Mouse (Mus musculus) mesoderm, embryonic 11.5 days (tissue): ENCODE measurements around the gene Klhl33.
"Not testable (repeated sequence)": the region's sequence is repeated elsewhere in the genome, so short reads cannot be mapped to it uniquely, and the experiment has no call there.

ENCODE experiments used
- DNase-seq: peaks from one replicate; pipeline ENCODE4 v3.0.0-alpha.2; 2012; ENCODE audit warnings: low read depth, low spot score

Klhl33 gene

DNA sequence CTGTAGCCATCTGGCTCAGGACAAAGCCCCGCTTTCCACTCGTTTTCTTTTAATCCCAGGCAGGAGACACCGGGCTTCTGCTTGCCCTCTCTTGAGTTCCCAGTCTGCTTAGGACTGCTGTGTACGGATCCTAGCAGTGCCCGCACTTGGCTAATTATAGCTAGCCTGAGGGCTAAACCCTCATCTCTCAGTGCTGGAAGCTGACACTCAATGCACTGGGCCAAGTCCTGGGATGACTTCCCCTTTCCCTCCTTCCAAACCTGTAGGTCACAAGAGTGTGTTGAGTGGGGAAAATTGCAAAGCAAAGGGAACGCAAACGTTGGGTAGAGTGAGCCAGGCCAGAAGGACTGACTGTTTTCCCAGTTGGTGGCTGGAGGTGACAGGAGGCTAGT is at the start of gene Klhl33:
Gene Klhl33, minus strand, starts transcription at position 134 of the 392 bp plus-strand sequence.
- DNase-seq = peak; percentile 16

DNA sequence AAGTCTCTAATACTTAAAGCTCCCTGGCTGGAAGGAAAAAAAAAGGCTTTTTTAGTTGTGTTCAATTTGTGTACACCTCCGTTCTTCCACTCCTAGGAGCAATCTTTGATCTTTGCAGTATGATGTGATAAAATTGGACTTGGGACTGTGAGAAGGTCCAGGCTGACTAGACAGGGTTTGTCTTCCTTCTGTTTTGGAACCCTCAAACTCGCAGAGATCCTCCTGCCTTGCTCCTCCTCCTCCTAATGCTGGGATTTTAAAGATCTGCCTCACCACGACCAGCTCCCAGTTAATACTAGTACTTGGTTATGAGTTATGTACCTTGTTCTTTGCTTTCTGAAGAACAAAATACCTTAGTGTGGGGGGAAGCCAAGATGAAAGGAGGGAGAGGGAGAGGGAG is 48.2 kb upstream of the Klhl33 start:
- DNase-seq = not testable (repeated sequence)

DNA sequence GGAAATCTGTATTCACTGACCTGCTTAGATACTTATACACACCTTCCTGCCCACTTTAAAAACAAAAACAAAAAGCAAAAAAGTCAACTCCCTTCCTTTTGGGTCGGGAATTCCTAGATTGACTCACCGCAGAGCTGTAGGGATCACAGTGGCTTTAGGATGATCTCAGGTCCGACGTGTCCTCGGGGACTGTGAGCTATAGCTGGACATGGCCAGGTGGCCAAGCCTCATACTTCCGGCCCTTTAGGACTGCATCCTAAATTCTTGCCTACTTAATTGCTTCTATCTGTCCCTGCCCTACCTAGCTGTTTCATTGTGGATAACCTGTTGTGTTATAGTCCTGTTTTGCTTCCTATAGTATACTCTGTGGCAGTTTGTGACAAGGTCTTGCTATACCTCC is 47.8 kb upstream of the Klhl33 start:
- DNase-seq = not testable (repeated sequence)

DNA sequence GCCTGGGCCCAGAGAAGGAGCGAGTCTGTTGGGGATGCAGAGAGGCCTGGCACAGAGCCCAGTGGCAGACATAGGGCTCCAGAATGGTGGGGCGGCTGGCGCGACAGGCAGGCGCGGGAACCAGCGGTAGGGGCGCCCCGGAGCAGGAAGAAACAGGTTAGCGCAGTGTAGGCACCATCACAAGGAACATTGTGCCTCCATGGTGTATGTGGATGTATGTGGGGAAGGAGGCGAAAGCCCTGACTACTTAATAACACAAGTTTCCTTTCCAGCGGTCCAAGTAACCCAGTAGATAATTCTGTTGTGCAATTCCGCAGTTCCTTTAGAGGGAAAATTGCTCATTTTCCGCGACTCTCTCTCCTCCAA is 47.3 kb upstream of the Klhl33 start:
- not testable (repeated sequence) for DNase-seq

DNA sequence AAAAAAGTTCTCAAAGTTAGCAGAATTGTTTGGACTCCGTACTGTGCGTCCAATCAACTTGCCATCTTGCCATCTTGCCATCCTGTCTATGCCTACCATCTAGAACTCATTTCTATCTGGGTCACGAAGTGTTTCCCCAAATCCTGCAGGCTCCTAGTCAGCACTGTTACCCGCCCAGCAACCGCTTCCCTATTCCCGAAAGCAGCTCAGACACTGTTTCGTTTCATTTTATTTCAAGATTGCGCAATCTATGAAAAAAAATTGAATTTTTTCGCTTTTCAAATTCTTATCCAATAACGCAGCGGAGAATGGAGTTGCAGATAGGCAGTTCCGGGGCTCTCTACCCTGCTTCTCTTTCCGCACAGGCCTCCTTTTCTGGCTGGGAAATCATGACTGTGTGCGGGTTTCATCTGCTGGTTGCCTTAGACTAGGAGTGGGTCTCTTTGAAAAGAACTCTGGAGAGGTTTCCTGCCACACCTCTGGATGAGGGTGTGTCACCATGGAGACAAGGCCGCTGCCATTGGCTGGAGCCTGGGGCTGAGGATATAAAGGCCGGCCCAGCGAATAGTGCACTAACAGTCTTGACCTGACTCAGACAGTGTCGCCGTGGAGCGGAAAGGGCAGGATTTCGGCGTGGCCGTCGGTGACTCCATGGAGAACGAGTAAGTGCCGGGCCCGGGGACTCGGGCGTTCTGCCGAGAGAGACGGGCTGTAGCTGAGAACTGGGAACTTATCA is 46.8 kb upstream of the Klhl33 start, which contains the start of gene Gm49342:
Gene Gm49342, plus strand, starts transcription at position 586 of the 736 bp plus-strand sequence.
- DNase-seq = peak; percentile 92

DNA sequence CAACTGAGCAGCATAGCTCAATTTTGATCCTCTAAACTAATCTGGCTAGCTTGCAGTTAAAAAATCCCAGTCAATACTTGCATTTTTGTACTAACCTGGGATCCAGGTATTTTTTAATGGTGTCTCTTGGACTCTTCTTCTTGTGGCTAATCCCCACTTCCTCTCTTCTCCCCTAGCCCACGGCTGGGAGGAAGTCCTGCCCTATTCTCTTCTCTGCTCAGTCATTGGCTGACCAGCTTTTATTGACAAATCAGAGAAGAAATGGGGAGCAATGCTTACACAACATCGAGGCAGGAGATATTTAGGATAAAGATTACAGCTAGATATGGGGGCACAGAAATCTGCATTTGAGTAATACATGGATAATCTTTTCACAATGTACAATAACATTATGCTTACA is 41.6 kb upstream of the Klhl33 start:
- no peak for DNase-seq

DNA sequence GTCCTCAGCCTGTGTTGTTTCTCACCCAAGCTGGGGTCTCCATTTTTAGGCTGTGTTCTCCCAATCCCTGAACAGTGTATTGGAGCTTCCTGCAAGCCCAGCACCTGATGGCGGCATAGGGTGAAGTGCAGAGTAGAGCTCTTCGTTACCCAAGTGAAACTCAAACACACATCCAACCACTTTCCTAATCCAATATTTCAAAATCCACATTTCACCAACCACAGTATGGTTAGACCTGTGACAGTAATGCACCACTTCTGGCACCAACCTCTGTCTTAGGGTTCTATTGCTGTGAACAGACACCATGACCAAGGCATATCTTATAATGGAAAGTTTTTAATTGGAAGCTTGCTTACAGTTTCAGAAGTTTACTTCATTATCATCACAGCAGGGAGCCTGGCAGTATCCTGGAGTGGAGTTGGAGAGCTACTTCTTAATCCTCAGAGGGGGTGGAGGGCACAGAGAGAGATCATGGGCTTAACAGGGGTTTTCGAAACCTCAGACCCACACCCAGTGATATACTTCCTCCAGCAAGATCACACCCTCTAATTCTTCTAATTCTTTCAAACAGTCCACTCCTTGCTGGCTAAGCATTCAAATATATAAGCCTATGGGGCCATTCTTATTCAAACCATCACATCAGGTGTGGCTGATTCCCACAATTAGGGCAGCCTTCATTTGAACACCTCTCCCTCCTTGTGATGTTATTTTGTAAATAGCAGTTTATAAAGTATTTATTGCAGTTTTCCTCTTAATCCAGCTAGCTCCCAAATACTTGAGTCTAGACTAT is 41.0 kb upstream of the Klhl33 start:
- DNase-seq = no peak

DNA sequence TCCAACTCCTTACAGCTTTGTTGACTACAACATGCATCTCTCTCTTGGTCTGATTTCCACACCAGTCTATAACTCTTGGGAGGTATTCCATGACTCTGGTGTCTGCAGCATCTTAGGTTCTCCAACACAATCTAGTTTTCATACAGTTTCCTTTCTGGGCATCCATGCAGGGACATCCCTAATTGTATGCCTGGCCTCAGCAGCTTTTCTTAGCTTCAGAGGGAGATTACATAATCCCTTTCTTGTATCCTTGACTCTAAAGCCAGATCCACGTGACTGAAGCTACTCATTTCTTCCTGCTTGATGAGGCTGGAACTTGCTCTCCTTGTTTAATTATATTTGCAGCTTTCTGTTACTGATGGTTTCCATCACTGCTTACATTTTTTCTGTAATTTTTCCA is 39.3 kb upstream of the Klhl33 start:
- DNase-seq = no peak

DNA sequence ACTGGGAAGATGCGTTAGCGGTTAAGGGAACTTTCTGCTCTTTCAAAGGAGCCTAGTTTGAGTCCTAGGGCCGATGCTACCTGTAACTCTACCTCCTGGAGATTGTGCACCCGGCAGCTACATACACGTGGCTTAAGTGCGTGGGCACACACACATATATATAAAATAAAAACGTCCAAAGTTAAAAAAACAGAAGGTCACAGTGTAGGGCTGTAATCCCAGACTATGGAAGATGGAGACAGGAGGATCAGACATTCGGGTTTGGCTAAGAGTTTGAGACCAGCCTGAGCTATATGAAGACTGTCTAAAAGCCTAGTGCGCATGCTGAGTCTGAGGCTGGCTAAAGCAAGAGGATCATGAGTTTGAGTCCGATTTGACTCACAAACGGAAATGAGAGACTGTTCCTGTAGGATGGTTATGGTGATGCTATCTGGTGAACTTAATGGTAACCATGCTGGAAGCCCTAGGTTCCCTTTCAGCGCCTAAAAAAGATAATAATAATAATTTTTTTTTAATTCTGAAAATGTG is 34.2 kb upstream of the Klhl33 start:
- DNase-seq = no peak

DNA sequence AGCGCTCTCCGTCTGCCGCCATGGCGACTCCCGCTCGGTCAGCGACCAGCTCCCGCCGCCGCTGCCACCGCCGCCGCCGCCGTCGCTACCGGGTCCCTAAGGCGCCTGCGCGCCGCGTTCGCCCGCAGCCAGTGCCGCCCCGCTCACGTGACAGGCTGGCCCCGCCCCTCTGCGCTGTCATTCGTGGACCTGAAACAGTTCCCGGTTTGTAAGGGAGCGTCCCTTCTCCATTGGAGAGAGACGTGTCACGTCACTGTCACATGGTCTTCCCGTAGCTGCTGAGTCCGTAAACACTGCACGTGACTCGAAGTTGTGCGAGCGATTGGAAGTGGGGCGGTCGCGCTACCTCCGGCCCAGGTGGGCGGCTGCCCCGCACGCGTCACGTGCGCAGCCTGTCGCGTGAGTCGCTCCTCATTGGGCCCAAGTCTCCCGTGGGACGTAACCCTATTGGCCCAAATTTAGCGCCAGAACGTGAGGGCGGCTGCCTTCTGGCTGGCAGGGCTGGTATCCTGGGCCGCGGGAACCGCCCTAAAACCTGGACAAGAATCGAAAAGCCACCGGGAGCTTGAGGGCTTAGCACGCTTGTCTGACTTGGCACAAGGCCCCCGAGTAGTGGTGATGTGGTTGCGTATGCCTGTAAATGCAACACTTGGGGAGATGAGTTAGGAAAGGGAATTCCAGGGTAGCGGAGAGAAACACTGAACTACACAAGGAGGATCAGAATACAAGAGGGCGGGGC is 33.6 kb upstream of the Klhl33 start, which contains the start of the genes Pip4p1 and Pnp:
Gene Pip4p1, minus strand, starts transcription at position 103 of the 739 bp plus-strand sequence.
Gene Pnp, plus strand, starts transcription at position 329 of the 739 bp plus-strand sequence.
- peak; percentile 100 for DNase-seq

DNA sequence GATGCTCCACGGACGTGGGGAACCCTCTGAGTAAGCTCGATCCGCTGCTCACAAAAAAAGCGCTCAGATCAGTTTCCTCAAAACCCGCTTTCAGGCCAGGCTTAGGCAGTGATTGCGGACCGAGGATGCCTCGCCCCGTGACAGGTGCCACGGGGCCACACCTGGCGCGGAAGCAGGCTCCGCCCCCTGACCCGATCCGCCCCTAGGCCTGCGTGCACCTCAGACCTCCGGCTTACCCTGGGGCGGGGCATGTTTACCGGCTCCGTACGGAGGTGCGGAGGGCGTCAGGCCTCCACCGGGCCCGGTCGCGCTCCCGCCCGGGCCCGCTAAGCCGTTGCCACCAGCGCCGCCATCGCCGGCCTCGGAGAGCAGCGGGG is 33.1 kb upstream of the Klhl33 start:
- no peak for DNase-seq

DNA sequence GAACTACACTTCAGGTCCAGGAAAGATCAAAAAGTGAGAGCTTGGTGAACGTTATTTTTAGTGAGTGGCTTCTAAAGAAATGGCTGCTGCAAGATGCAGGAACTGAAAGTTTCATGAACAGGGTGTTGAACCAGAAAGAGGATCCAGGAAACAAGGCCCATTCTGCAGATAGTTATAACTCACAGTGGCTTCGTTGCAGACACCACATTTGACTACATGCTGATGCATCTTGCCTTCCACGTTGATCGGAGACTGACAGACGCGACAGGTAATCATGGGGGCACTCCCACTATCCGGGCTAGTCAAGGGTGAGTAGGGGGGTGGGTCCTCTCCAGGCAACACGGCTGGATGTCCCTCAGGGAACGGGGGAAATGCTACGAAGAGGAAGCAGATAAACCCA is 32.6 kb upstream of the Klhl33 start:
- DNase-seq = no peak

DNA sequence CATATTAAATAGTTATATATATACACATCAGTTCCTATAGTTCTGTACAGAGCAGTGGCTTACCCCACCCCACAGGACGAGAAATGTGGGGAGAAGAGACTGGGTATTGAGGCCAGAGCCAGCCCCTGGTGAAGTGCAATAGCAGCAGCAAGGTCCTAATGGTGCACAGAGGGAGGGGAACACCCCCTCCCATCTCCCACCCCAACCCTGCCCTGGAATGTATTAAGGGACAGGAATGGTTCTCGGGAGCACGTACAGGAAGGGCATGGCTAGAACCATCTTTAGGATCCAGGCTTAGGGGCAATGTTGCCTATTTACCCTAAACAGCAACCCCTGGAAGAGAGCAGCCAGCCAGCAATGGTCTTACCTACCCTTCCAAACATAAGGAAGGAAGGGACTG is 30.1 kb upstream of the Klhl33 start:
- DNase-seq = no peak

DNA sequence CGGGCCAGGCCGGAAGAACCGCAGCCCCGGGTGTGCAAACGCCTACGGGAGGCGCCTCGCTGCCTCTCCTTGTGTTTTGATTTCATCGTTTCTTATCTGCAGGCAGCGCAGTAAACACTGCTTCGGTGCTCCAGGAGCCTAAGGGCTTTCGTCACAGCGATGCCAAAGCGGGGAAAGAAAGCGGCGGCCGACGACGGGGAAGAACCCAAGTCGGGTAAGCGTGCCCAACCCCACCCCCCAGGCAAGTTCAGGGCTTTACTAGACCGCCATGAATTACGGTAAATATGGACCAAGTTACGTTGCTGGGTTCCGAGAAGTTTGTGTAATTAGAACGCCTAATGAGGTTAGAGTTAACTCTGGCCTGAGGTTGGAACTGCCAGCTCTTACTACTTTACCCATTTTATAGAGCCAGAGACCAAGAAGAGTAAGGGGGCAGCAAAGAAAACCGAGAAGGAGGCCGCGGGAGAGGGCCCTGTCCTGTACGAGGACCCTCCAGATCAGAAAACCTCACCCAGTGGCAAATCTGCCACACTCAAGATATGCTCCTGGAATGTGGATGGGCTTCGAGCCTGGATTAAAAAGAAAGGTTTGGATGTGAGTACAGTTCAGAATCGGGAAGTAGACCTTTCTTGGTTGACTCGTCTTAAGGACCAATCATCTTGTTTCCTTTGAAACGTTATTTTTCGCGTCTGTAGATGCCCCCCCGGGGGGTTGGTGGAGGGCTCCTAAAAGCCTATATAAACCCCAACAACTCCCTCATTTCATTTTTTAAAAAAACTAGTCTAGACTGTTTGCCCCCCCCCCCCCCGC is 28.0 kb upstream of the Klhl33 start:
- no peak for DNase-seq

DNA sequence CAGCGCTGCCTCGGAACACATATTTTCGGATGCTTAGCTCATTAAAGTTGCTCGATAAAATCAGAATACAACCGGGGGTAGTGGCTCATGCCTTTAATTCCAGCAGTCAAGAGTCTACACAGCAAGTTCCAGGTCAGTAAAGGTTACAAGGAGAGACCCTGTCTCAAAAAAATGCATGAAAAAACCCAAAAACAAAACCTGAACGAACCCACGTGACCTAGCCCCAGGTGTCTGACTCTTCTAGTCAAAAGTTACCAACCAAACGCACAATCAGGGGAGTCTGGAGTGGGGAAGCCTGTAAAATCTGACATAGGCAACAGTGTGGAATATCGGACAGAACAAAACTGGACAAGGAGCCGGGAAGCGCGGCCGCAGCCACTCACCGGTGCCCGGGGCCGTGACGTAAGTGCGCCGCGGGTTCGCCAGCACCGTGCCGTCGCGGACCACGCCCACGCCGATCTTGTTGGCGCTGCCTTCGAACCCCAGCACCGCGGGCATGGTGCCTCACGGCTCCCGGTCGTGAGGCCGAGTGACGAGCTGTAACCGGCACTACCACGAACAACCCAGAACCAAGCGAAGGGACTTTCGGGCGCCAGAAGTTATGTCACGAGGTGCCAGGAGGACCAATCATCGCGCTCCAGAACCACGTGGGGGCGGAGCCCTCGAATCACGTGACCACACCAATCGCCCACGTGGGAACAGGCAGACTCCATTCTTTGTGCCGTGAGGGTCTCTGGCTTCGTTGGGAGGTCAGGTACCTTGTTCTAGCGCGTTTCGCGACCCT is 27.2 kb upstream of the Klhl33 start, which contains the start of the genes Osgep and Apex1:
Gene Osgep, minus strand, starts transcription at position 613 of the 784 bp plus-strand sequence.
Gene Apex1, plus strand, starts transcription at position 688 of the 784 bp plus-strand sequence.
- DNase-seq = peak; percentile 98

DNA sequence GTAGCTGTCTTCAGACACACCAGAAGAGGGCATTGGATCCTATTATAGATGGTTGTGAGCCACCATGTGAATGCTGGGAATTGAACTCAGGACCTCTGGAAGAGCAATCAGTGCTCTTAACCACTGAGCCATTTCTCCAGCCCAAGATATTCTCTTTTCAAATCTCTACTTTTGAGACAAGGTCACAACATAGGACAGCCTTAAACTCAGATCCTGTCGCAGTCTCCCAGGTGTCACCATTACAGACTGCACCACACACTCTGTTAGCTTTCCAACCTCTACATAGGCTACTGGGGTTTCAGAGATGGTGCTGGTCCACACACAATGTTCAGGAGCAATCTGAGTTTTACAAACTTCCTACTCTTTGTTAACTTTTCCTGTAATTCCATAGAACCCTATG is 26.1 kb upstream of the Klhl33 start:
- DNase-seq = not testable (repeated sequence)

DNA sequence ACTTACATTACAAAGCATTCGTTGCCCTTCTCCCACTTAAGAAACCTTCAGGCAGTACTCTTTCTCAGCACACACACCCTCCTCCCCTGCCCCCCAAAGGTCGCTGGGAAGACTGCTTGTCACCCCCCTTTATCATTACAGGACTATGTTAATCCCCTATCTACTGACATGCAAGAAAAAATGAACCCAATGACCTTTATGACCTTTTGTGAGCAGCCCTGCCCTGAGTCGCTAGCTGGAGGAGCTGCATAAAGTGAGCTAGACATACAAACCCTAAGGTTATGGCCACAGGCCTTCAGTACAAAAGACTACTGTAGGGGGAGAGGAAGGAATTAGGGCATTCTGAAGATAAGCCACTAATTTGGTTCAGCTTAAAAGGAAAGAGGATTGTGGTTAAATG is 14.0 kb upstream of the Klhl33 start:
- no peak for DNase-seq

DNA sequence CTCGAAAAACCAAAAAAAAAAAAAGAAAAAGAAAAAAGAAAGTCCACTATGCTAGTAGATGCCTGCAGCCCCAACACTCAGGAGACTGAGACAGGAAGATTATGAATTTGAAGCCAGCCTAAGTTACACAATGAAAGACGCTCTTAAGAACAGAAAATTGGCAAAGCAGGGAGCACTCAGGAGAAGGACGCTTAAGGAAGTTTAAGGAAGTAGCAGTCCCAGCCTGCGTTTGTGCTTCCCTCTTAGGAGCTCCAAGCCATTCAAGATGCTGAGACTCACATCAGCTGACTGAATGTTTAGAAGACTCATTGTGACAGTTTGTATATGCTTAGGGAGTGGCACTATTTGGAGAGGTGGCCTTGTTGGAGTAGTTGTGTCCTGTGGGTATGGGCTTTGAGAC is 10.8 kb upstream of the Klhl33 start:
- DNase-seq = no peak

DNA sequence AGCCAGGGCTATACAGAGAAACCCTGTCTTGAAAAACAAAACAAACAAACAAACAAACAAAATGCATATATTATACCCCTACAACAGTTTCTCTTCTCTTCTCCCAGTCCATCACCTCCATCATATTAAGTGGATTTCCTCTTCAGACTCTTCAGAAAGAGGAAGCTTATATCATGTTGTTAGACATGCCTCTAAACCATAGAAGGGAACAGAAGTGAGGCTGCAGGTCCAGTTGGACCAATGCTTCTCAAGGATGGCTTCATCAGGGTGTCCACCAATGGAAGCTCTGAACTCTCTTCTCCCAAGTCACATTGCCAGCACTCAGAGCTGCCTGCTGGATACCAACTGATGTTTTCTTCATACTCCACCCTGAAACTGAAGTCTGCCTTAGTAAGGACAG is 8.0 kb upstream of the Klhl33 start:
- not testable (repeated sequence) for DNase-seq

DNA sequence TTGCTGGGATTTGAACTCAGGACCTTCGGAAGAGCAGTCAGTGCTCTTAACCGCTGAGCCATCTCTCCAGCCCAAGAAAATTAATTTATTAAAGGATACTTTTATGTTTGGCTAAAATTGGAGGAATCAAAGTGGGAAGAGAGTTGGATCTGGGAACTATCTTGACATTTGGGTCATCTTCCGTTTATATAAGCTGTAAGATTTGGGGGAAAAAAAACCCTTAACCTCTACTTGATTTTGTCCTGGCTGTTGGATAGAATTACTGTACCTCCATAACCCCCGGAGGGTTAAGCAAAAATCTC is 7.5 kb upstream of the Klhl33 start:
- no peak for DNase-seq
